Mouse (Mus musculus) ES-E14 (cell line): ENCODE measurements around the gene Zfp655.

Source experiments
- CHD2 ChIP-seq: IDR thresholded peaks from 2 replicates; pipeline ENCODE4 v1.6.1; 2014; ENCODE audit warnings: mild to moderate bottlenecking, low read depth, low read length, inconsistent platforms
- HCFC1 ChIP-seq: IDR thresholded peaks from 2 replicates; pipeline ENCODE4 v1.6.1; 2012; ENCODE audit warnings: low read length, inconsistent platforms, borderline replicate concordance; ENCODE audit not compliant: insufficient read depth
- MAFK ChIP-seq: IDR thresholded peaks from 2 replicates; pipeline ENCODE4 v1.6.1; 2014; ENCODE audit warnings: mild to moderate bottlenecking, low read depth, low read length, inconsistent platforms; ENCODE audit not compliant: insufficient read depth
- ZNF384 ChIP-seq: IDR thresholded peaks from 2 replicates; pipeline ENCODE4 v1.6.1; 2012; ENCODE audit warnings: low read depth, low read length, inconsistent platforms

- peak; percentile 74; the same call in 1 of the 2 replicates for TF ChIP-seq HCFC1
- TF ChIP-seq CHD2: no peak
- TF ChIP-seq ZNF384: peak; percentile 95
- TF ChIP-seq MAFK: no peak
Observed at GRCm38 (mm10) chr5:145280371-145281143, 49.0 kb downstream of the Zfp655 start, which contains the start of gene Zscan25.
